Mouse (Mus musculus) lung, adult 2 months (tissue): ENCODE data around the gene Dnah6. TPM values are rescaled to one million over a fixed set of nuclear protein-coding genes. Genes with fewer than 3 reads are reported as not detected.
A peak's percentile ranks its signal among the peaks of the same experiment; 100 is the strongest.

Experiments
- DNase-seq: peaks from one replicate; pipeline ENCODE4 v3.0.0; 2022
- H3K4me1 ChIP-seq: fragments of 200-500 bp; 2 replicates; pipeline ENCODE4 v1.6.1; 2011; ENCODE audit warnings: low read length; ENCODE audit not compliant: control insufficient read depth, insufficient read depth
- H3K4me3 ChIP-seq: fragments of 200-500 bp; replicated peaks from 2 replicates; pipeline ENCODE3; 2011; ENCODE audit warnings: low read depth, mild to moderate bottlenecking, control low read depth, low read length; ENCODE audit errors: extremely low read depth
- CTCF ChIP-seq: fragments of 200-500 bp; IDR thresholded peaks from 2 replicates; pipeline ENCODE4 v1.5.1; 2011; ENCODE audit warnings: mild to moderate bottlenecking, low read length, control low read depth; ENCODE audit not compliant: insufficient read depth
- POLR2A ChIP-seq: fragments of 200-500 bp; IDR thresholded peaks from 2 replicates; pipeline ENCODE4 v1.6.1; 2011; ENCODE audit warnings: low read depth, mild to moderate bottlenecking, control low read depth, low read length, borderline replicate concordance; ENCODE audit errors: extremely low read depth
- WGBS: fragments of 180-500 bp; shearing (Covaris S2); methylation state at CpG from one replicate; pipeline ENCODE4 v1.1.7; 2018; 5-methylcytosine and 5-hydroxymethylcytosine counted together
- polyA plus RNA-seq: library from polyadenylated mRNA; depleted of rRNA; stranded (reverse); fragments of >200 nt; gene quantifications from 2 replicates; pipeline ENCODE4 v1.2.3, GENCODE M21; 2012

Gene Dnah6
- polyA plus RNA-seq, 1 experiment: 3.5 TPM

DNA sequence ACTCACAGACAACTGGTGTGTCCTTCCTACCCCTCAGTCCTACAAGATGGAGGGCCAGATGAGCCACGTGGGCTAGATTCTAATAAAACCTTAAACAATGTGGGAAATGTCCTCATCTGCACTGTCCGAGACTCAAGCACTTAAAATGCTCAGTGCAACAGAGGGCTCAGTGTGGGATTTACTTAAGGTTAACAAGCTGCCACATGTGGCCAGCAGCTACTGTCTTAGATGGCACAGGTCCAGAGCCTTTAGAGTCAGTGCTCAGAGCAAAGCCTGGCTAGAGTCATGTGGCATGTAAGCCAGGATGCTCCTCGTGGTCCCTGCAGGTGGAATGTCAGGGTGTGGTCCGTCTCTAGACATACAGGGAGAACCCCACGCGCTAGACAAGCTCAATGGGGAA, 194.6 kb downstream of the Dnah6 start:
- TF ChIP-seq CTCF (no peak), POLR2A (no peak)
- Histone ChIP-seq H3K4me1 (no peaks in the 10 kb centered on the region), H3K4me3 (no peak overlapping the region)
- DNase-seq: no peak
- 76% methylated on average over 6 of the region's 6 CpGs for WGBS

GRCm38 (mm10) chr6:73020061-73020460, 201.4 kb downstream of the Dnah6 start:
- TF ChIP-seq POLR2A (no peak), CTCF (no peak; the same call in 1 of the 2 replicates)
- WGBS: 15% methylated on average over 3 of the region's 3 CpGs
- Histone ChIP-seq H3K4me1 (no peaks in the 10 kb centered on the region), H3K4me3 (no peak overlapping the region)
- no peak for DNase-seq

- no peak overlapping the region for H3K4me3 ChIP-seq
- no peaks in the 10 kb centered on the region for H3K4me1 ChIP-seq
- no peak for DNase-seq
- 78% methylated on average over 10 of the region's 10 CpGs for WGBS
- TF ChIP-seq POLR2A (no peak), CTCF (no peak)
Observed at GRCm38 (mm10) chr6:73018725-73019280, 202.6 kb downstream of the Dnah6 start.

GRCm38 (mm10) chr6:73014317-73015160, 206.9 kb downstream of the Dnah6 start:
- WGBS: 62% methylated on average over 13 of the region's 13 CpGs
- no peak overlapping the region for H3K4me3 ChIP-seq
- no peak for TF ChIP-seq POLR2A
- DNase-seq: no peak
- no peaks in the 10 kb centered on the region for H3K4me1 ChIP-seq

DNA sequence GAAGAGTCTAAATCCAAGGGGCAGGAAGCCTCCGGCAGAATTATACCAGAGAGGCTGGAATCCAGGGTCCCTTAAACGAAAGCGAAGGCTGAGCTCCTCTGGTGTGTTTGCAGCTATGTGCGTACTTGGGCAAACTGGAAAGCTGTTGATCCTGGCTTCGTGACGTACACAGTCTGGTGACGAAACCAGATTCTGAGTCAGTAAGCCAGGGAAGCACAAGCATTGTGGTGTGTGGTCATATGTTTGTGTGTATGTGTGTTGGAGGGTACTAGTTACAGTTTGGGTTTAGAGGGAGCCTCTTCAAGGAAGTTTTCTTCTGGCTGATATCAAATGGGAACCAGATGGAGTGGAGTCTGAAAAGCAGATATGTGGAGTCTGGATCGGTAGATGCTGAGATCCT, 208.5 kb downstream of the Dnah6 start:
- TF ChIP-seq POLR2A (no peak), CTCF (no peak)
- 68% methylated on average over 8 of the region's 8 CpGs for WGBS
- no peak for DNase-seq
- Histone ChIP-seq H3K4me3 (no peak overlapping the region), H3K4me1 (no peaks in the 10 kb centered on the region)

- TF ChIP-seq CTCF (no peak), POLR2A (no peak)
- Histone ChIP-seq H3K4me1 (no peaks in the 10 kb centered on the region), H3K4me3 (no peak overlapping the region)
- 30% methylated on average over 6 of the region's 6 CpGs for WGBS
- no peak for DNase-seq
Observed at GRCm38 (mm10) chr6:73011827-73012226, 209.6 kb downstream of the Dnah6 start.

- peak; percentile 81 for DNase-seq
- no peaks in the 10 kb centered on the region for H3K4me1 ChIP-seq
- H3K4me3 ChIP-seq: no peak overlapping the region
- WGBS: 28% methylated on average over 6 of the region's 6 CpGs
- TF ChIP-seq POLR2A: no peak
- TF ChIP-seq CTCF: peak; percentile 84
Observed at GRCm38 (mm10) chr6:73010073-73010472, 211.4 kb downstream of the Dnah6 start.

DNA sequence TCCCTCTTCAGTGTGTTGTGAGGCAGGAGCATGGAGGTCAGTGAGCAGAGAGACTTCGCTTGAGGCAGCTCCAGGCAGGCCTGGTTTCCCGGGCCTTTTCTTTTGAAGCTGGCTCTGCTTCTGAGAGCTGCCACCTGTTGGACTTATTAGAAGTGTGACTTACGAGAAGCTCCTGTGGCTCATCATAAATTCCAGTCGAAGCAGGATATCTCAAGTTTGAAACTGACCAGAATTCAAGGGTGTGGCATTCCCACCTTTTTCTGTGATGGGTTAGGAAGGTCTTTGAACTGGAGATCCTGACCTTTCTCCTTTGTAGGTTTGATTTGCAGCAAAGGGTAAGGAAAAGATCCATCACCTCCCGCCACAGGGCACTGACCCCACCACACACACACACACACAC, 217.8 kb downstream of the Dnah6 start:
- H3K4me3 ChIP-seq: no peak overlapping the region
- no peaks in the 10 kb centered on the region for H3K4me1 ChIP-seq
- TF ChIP-seq POLR2A: no peak
- TF ChIP-seq CTCF: no peak
- no peak for DNase-seq
- 69% methylated on average over 5 of the region's 5 CpGs for WGBS

GRCm38 (mm10) chr6:73002391-73002790, 219.1 kb downstream of the Dnah6 start:
- H3K4me1 ChIP-seq: no peaks in the 10 kb centered on the region
- 66% methylated on average over 1 of the region's 1 CpGs for WGBS
- H3K4me3 ChIP-seq: no peak overlapping the region
- no peak for DNase-seq
- no peak for TF ChIP-seq CTCF
- no peak for TF ChIP-seq POLR2A

- 83% methylated on average over 1 of the region's 1 CpGs for WGBS
- H3K4me1 ChIP-seq: no peaks in the 10 kb centered on the region
- TF ChIP-seq POLR2A (no peak), CTCF (no peak)
- no peak overlapping the region for H3K4me3 ChIP-seq
- DNase-seq: no peak
Observed at GRCm38 (mm10) chr6:72998809-72999208, 222.6 kb downstream of the Dnah6 start.
